Mouse (Mus musculus): ENCODE data around the gene Glmp.
"Not testable (repeated sequence)": the region's sequence is repeated elsewhere in the genome, so short reads cannot be mapped to it uniquely, and the experiment has no call there.

Gene Glmp

DNA sequence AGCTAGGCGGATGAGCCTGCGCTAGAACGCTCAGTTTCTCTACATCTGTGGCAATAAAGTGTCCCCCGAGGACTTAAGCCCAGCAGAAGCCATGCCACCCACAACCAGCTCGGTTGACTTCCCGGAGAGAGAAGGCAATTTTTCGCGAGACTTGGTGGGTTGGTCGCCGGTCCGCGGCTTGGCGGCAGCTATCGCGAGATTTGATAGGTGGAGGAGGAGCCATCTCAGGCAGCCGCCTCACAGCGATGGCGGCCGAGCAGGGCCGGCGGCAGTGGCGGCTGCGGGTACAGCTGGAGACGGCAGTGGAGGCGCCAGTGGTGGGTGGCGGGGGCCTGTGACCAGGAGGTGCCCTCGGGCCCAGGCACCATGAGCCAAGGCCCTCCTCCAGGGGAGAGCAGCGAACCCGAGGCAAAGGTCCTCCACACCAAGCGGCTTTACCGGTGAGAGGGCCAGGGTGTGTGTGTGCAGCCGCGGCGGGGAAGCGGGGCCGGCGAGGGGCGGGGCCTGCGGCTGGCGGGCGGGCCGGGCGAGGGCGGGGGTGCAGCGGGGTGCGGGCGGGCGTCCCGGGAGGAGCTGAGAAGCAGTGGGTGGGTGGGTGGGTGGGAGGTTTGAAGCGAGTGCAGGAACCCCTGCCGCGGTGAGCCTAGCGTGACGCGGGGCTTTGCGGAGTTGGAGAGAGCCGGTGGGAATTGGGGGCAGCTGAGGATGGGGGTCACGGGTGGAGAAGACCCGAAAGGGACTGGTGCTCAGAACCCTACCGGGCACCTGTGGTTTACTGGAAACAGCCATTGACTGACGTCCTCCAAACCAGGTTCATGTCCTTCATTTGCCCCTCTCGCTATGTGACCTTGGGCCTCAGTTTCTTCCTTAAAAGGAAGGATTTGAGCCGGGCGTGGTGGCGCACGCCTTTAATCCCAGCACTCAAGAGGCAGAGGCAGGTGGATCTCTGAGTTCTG, 11.5 kb downstream of the Glmp start, which contains the start of the genes Tmem79 and Smg5:
Gene Tmem79, minus strand, starts transcription at position 91 of the 956 bp plus-strand sequence.
Gene Smg5, plus strand, starts transcription at position 203 of the 956 bp plus-strand sequence.
- DNase-seq (ENCODE audit: low read depth), result peak; percentile 88

DNA sequence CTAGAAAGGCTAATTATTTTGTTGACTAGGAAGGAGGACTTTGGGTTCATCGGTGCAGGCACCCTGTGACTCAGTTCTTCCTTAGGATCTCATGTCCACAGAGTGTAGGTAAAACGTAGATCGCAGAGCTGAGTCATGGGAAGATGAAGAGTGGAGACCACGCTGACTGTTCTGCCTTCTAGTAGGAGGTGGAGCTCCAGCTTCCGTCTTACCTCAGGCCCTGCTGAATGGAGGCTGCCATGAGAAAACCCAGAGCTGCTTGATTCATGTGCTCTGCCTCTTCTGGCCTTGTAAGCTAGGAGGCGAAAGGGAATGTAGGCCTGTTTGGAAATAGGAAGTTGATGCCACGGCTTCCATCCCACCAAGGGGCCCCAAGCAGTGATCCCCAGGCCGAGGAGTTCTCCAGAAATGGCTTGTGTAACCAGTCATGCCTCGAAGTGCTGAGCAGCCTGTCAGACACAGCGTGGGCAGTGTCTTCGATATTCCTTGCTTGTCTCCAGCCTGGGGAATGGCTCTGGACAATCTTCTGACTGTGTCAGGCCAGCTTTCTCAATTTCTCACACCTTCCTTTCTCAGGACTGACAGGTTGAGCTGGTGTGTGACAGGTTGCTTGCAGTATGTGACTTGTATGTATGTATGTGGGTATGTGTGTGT, 12.7 kb downstream of the Glmp start:
- peak; percentile 50 for DNase-seq (ENCODE audit: low read depth)

DNA sequence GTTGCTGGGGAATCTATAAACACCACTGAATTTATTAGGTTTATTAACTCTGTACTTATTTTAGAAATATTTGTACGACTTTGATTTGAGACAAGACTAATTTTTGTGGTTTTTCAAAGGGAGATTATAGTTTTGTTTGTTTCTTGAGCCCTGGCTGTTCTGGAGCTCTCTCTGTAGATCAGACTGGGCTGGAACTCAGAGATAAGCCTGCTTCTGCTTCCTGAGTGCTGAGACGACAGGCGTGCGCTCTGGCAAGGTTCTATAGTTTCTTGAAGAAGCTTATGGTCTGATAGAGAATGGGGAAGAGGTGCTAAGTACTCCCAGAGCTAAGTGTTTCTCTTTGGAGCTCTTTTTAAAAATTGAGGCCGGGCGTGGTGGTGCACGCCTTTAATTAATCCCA, 13.5 kb downstream of the Glmp start:
- DNase-seq (ENCODE audit: low read depth), result no peak

DNA sequence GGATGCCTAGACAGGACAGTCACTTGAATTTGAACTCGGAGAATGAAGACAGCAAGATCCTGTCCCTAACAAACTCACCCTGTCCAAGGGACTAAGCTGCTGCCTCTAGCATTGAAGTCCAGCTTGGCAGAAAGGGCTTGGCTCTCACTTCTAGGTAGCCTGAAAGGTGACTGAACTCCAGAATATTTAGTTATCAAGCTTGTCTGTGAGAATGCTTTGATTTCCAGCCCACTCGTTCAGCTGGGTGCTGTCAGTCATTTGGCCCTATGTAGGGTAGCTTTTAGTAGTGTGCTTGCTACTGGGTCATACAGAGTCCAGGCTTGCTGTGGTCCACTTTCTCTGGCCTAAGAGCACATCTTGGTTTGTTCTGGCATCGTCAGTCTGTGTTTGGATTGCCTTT, 14.2 kb downstream of the Glmp start:
- no peak for DNase-seq (ENCODE audit: low read depth)

DNA sequence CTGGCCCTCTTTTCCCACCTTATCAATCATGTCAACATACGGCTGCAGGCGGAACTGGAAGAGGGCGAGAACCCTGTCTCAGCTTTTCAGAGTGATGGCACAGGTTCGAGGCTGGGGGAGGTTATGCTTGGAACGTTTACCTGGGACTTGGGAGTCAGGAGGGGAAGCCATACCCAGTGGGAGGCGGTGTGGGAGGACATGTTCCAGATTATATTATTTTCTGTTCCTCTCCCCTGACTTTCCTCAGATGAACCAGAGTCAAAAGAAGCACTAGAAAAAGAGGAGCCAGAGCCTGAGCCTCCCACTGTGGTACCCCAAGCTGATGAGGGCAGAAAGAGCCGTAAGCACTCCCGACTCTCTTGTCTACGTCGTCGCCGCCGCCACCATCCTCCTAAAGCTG, 25.9 kb downstream of the Glmp start:
- DNase-seq (ENCODE audit: low read depth), result no peak

DNA sequence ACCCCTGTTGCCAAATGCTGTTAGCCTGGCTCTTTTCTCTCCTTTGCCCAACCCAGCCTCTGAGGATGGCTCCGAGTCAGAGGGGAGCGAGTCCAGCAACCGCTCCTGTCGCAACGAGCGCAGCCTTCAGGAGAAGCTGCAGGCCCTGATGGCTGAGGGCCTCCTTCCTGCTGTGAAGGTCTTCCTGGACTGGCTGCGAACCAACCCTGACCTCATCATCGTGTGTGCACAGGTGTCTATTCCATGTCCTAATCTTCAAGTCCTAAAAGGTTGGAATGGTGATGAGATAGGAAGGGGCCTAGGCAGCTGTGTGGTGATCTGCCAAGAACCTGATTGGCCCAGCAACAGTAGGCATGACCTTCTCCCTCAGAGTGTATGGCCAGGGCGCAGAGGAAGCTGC, 28.1 kb downstream of the Glmp start:
- DNase-seq (ENCODE audit: low read depth), result no peak

DNA sequence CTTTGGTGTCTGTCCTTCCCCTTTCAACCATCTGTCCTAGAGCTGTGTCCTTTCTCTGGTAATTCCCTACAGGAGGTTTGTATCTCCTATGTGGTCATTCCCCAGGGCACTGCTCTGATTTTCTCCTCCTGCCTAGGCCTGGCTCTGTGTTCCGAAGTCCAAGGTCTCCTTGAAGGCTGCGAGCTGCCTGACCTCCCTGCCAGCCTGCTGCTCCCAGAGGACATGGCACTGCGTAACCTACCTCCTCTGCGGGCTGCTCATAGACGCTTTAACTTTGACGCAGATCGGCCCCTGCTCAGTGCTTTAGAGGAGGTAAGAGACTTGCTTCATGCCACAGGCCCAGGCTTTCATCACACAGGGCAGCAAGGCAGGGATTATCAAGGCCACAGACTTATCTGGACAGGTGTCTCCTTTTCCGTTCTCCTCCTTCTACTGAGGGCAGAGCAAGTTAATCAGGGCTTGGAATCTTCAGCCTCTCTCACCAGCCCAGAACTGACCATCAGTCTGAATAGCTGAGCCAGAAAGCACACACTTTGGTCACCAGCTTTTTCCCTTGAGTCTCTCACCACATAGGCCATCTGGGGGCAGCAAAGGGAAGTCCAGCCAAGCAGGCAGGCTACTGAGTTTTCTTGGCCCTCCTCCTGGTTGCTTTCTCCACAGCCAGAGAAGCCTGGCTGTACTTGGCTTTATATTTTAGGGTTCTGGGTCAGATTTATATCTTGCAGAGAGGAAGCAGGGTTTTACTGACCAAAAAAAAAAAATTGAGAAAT, 29.8 kb downstream of the Glmp start:
- DNase-seq (ENCODE audit: low read depth), result no peak

DNA sequence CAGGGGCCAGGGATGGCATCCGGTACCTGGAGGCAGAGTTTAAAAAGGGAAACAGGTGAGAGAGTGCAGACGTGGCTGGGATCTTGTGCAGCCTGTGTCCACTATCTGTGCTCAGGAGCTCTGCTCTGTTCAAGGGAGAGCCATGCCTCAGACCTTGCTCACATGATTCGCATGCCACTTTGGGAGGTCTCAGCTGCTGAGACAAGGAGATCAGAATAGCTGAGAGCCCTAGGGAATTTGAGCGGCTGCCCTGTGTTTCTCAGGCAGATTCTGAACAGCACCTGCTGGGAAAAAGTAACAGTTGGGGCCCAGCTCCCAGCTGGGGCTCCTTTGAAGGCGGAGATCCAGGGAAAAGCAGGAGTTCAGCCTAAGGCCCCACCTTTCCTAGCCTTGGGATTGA, 34.8 kb downstream of the Glmp start:
- no peak for DNase-seq (ENCODE audit: low read depth)

DNA sequence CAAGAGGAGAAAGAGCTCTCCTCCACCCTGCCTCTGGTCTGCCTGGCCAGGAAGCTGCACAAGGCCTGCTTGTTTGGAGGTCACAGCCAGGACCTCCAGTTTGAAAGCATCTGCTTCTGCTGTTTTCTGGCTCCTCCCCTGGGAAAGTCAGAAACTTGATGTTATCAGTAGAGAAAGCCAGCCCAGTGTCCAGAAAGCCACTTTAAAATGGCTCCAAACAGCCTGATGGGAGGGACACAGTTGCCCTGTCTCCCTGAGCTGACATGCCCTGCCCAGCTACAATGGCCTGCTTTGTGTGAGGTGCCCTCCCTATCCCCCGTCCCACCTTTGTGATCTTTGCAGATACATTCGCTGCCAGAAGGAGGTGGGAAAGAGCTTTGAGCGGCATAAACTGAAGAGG, 35.2 kb downstream of the Glmp start:
- DNase-seq (ENCODE audit: low read depth), result no peak

DNA sequence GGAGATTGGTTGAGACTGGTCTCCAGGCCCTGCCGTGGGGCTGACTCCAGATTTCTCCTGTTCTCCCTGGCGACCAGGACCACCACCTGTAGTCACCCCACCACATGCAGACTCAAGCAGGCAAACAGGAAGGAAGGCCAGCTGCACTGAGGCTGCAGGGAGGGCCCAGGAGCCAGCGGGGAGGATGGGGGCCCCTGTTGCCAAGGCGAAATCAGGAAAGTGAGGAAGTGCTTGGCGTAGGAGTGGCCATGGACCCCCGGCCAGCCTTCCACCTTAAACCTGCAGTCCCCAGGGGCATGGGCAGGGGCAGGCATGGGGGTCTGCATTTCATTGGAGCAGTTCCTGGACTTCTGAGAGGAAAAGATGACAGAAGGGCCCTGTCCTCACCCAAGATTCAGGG, 36.3 kb downstream of the Glmp start:
- DNase-seq (ENCODE audit: low read depth), result no peak

DNA sequence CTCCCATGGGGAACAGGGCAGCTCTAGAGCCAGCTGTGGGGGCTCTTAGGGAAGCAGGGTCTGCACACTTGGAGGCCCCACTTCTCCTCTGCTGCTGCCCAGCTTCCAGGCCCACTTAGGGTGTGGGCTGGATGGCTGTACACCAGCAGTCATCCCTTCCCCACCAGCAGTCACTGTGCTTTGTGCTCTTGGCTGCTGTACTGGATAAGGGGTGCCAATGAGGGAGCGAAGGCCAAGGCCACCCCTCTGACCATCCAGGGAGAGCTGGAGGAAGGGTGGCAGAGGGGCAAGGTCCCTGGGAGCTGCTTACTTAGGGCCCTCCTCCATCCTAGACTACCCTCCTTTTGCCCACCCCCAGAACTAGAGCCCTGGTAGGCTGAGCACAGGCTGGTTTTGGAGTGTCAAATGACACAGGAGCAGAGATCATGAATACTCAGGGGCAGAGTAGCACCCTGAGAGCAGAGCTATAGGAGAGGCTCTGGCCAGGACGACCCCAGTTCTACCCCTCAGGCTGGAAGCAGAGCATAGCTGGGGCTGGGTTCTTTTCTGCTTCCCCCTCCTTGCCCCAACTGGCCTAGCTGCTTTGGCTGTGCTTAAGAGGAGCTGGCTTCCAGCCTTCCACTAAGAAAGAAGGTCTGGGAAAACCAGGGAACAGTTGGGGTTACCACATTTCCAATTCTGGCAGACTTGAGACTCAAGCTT, 36.9 kb downstream of the Glmp start:
- no peak for DNase-seq (ENCODE audit: low read depth)

DNA sequence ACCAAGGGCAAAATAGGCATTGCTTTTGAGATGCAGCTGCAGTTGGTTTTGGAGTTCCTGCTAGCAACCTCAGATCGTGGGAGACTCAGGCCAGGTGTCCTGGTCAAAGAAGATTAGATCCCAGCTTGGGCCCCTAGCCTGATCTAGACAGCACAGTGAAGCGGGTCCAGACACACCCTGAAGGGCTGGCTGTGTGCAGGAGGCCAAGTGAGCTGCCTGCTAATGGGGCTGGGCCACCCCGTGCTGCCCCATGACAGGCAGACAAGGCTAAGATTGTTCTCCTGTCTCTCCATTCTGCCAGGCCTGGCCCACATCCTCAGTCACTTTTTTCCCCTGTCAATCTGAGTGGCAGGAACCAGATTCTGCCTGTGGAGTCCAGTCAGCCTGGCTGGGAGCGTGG, 38.9 kb downstream of the Glmp start:
- no peak for DNase-seq (ENCODE audit: low read depth)

DNA sequence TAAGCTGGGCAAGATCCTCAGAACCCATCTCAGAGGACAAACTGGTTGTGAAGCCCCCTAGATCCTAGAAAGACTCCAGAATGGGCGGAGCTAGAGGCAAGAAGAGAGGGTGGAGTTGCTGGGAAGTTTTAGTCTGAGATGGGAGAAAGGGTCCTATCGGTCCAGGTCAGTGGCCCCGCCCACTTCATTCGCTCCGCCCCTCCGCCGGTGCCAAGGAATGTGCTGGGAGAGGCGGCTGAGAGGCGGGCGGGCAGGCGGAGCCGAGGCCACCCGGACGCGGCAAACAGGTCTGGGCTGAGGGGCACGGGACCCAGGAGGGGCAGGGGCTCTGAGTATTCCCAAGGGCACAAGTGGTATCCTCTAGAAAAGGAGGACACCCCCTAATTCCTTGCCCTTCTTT, 39.5 kb downstream of the Glmp start, which contains the start of gene Paqr6:
Gene Paqr6, plus strand, starts transcription at position 248 of the 400 bp plus-strand sequence.
- no peak for DNase-seq (ENCODE audit: low read depth)

DNA sequence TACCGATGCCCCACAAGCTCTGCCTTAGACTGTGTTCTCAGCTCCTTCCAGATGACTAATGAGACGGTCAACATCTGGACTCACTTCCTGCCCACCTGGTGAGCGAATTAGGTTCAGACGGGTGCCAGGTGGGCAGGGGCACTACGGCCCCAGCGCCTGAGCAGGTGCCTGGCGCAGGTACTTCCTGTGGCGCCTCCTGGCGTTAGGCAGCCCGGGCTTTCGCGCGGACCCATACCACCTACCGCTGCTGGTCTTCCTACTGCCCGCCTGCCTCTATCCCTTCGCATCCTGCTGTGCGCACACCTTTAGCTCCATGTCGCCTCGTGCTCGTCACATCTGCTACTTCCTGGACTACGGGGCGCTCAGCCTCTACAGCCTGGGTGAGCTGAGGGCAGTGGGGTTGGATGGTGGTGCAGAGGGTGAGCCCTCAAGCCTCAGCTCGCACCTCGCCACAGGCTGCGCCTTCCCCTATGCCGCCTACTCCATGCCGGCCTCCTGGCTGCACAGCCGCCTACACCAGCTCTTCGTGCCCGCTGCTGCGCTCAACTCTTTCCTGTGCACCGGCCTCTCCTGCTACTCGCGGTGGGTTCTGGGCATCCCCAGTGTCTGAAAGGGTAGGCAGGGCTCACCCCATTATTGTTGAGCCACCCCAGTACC, 41.0 kb downstream of the Glmp start:
- no peak for DNase-seq (ENCODE audit: low read depth)

DNA sequence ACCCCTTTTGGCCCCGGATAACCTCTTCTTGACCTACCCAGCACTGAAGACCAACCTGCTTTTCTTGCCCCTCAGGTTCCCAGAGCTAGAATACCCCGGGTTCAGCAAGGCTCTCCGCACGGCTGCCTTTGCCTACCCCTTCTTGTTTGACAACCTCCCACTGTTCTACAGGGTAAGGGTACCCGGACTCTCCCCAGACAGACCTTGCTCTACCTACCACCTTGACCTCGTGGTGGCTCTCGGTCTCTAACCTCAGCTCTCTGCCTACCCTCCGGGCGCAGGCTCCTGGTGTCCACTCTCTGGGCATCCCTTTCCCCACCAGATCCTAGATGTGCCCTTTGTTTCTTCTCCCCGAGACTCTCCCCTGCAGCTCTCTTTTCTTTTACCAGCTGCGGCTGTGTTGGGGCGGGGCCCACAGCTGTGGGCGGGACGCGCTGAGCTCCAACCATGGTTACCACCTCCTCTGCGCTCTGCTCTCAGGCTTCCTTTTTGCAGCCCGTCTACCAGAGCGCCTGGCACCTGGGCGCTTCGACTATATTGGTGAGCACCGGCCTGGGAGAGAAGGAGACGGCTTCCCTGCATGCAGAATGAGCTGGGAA, 42.1 kb downstream of the Glmp start:
- not testable (repeated sequence) for DNase-seq (ENCODE audit: low read depth)

DNA sequence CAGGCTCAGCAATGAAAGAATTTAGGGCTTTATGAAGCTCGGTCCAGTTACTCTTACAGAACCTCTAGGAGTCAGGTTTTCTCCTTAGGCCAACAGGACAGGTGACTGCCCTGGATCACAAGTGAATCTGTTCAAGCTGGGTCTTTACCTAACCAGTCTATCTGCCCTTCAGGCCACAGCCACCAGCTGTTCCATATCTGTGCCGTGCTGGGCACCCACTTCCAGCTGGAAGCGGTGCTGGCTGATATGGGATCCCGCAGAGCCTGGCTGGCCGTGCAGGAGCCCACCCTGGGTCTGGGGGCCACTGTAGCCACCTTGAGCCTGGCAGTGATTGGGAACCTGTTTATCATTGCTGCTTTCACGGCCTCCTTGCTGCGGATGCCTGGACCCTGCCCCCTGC, 42.7 kb downstream of the Glmp start:
- not testable (repeated sequence) for DNase-seq (ENCODE audit: low read depth)

DNA sequence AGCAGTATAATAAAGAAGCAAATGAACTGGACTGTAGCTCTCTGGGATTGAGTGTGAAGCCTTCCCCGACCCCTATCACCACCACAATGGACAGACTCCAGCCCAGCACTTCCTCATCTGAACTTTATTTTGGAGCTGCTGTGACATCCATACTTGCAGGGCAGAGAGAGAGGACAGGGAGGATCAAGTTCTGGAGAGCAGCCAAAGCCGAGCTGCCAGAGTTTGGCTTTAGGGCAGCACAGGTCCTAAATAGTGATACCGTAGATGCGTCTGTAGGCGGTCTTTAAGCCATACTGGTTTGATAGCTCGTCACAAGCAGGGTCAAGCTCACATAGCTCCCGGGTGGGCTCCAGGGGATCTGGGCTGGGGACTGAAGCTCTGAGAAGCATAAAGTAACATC, 43.7 kb downstream of the Glmp start:
- not testable (repeated sequence) for DNase-seq (ENCODE audit: low read depth)

DNA sequence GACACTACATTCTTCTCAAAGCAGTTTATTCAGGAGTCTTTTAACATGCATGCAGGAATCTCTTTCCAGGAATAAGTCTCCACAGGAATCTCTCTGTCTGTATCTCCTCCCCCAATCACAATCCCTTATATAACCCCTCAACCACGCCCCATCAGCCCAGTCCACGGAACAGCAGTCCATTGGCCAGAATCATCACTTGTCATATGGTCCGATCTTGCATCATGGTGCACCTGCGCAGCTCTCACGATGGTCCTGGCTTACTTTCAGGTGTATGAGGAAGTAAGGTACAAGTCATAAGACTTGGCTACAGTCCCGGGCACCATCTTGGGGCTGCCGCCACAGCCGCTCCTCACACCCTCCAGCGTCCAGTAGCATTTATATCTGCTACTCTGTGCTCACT, 47.8 kb downstream of the Glmp start, which contains the start of gene Bglap3:
Gene Bglap3, minus strand, starts transcription at position 101 of the 400 bp plus-strand sequence.
- not testable (repeated sequence) for DNase-seq (ENCODE audit: low read depth)

DNA sequence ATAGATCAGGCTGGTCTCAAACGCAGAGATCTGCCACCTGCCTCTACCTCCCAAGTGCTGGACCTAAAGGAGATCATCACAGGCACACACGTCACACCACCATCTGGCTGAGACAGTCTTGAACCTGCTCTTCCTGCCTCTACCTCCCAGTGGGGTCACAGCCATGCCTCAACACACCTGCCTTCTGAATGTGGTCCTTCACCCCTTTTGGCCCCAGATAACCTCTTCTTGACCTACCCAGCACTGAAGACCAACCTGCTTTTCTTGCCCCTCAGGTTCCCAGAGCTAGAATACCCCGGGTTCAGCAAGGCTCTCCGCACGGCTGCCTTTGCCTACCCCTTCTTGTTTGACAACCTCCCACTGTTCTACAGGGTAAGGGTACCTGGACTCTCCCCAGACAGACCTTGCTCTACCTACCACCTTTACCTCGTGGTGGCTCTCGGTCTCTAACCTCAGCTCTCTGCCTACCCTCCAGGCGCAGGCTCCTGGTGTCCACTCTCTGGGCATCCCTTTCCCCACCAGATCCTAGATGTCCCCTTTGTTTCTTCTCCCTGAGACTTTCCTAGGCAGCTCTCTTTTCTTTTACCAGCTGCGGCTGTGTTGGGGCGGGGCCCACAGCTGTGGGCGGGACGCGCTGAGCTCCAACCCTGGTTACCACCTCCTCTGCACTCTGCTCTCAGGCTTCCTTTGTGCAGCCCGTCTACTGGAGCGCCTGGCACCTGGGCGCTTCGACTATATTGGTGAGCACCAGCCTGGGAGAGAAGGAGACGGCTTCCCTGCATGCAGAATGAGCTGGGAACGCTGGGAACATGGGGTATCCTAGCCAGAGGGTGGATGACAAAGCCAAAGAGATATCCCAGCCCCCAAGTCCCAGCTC, 51.2 kb downstream of the Glmp start:
- DNase-seq (ENCODE audit: low read depth), result not testable (repeated sequence)

DNA sequence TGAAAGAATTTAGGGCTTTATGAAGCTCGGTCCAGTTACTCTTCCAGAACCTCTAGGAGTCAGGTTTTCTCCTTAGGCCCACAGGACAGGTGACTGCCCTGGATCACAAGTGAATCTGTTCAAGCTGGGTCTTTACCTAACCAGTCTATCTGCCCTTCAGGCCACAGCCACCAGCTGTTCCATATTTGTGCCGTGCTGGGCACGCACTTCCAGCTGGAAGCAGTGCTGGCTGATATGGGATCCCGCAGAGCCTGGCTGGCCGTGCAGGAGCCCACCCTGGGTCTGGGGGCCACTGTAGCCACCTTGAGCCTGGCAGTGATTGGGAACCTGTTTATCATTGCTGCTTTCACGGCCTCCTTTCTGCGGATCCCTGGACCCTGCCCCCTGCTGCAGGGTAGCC, 51.8 kb downstream of the Glmp start:
- DNase-seq (ENCODE audit: low read depth), result not testable (repeated sequence)

Data from c-Kit-positive CD71-negative TER-119-negative erythroid progenitor cells, embryonic 14.5 days (primary cell).